Mouse (Mus musculus) mouse embryonic stem cell (cell line): ENCODE results near the gene Foxn3.

Experiments used
- in situ Hi-C, 2 experiments: fragments of 300-500 bp; cut with MboI; formaldehyde crosslinking; loops; 1 replicate in 1 of 2; 3 replicates in 1 of 2; pipeline ENCODE4 v1.14.3; 2019 to 2020; ENCODE audit warnings: low sequenced_read_pairs in 2 of 2, low pct_unique_long_range_greater_than_20kb in 1 of 2, mixed read lengths in 1 of 2; ENCODE audit not compliant: unreplicated experiment in 1 of 2

Gene Foxn3

GRCm38 (mm10) chr12:99563219-99564059 lies at the start of gene Foxn3:
Foxn3 (minus strand) TSS chr12:99563582.
- in situ Hi-C loops, result no loop called here

- in situ Hi-C loops, result no loop called here
Measured at GRCm38 (mm10) chr12:99612181-99612871, 48.9 kb upstream of the Foxn3 start.

- in situ Hi-C loops, result no loop called here
Measured at GRCm38 (mm10) chr12:99610868-99611267, 47.5 kb upstream of the Foxn3 start.

GRCm38 (mm10) chr12:99610069-99610815 lies 46.9 kb upstream of the Foxn3 start:
- in situ Hi-C loops, result no loop called here

- in situ Hi-C loops, result no loop called here
Measured at GRCm38 (mm10) chr12:99609643-99610042, 46.3 kb upstream of the Foxn3 start.

GRCm38 (mm10) chr12:99608279-99608955 lies 45.0 kb upstream of the Foxn3 start:
- in situ Hi-C loops, result no loop called here

GRCm38 (mm10) chr12:99603381-99603780 lies 40.0 kb upstream of the Foxn3 start:
- in situ Hi-C loops, result no loop called here

- in situ Hi-C loops, result no loop called here
Measured at GRCm38 (mm10) chr12:99601841-99602240, 38.5 kb upstream of the Foxn3 start.

GRCm38 (mm10) chr12:99601392-99601791 lies 38.0 kb upstream of the Foxn3 start:
- in situ Hi-C loops, result no loop called here

GRCm38 (mm10) chr12:99599606-99600005 lies 36.2 kb upstream of the Foxn3 start:
- in situ Hi-C loops, result no loop called here

- in situ Hi-C loops, result no loop called here
Measured at GRCm38 (mm10) chr12:99596397-99596796, 33.0 kb upstream of the Foxn3 start.

GRCm38 (mm10) chr12:99587338-99587737 lies 24.0 kb upstream of the Foxn3 start:
- in situ Hi-C loops, result no loop called here

- in situ Hi-C loops, result no loop called here
Measured at GRCm38 (mm10) chr12:99579989-99580388, 16.6 kb upstream of the Foxn3 start.

GRCm38 (mm10) chr12:99576682-99577081 lies 13.3 kb upstream of the Foxn3 start:
- in situ Hi-C loops, result no loop called here

GRCm38 (mm10) chr12:99574299-99574698 lies 10.9 kb upstream of the Foxn3 start:
- in situ Hi-C loops, result no loop called here

GRCm38 (mm10) chr12:99573036-99573435 lies 9.7 kb upstream of the Foxn3 start:
- in situ Hi-C loops, result no loop called here

- in situ Hi-C loops, result no loop called here
Measured at GRCm38 (mm10) chr12:99571999-99572398, 8.6 kb upstream of the Foxn3 start.

- in situ Hi-C loops, result no loop called here
Measured at GRCm38 (mm10) chr12:99570197-99570956, 7.0 kb upstream of the Foxn3 start.
